Mouse (Mus musculus) left cerebral cortex, postnatal 36 days (tissue): ENCODE data around the gene Cbx7. TPM values are rescaled to one million over a fixed set of nuclear protein-coding genes. Genes with fewer than 3 reads are reported as not detected.

ENCODE experiments used
- DNase-seq, 2 experiments: peaks; one replicate each; pipeline ENCODE4 v3.0.0; 2021 to 2022; ENCODE audit warnings: low spot score in 2 of 2, mixed read lengths in 1 of 2
- intact Hi-C: fragments of 180-260 bp; cut with DNase I; formaldehyde crosslinking; loops from one replicate; pipeline ENCODE4 v1.15.1; 2025
- microRNA-seq: library from miRNA; unstranded; fragments of <30 nt; microRNA quantifications from one replicate; pipeline ENCODE4 v1.2.0, GENCODE M21; 2022
- total RNA-seq, 2 experiments: library from RNA; stranded (reverse); gene quantifications; 2 replicates each; pipeline ENCODE4 v1.2.3; 2021

Gene Cbx7
- total RNA-seq, 2 experiments from 2014 or later, result 40.5 to 46.5 TPM

GRCm38 (mm10) chr15:79879319-79879718 lies 91.6 kb downstream of the Cbx7 start:
- intact Hi-C loops, result no loop called here
- DNase-seq, result peak; percentile 70 to 73

GRCm38 (mm10) chr15:79878725-79879136 lies 92.2 kb downstream of the Cbx7 start:
- DNase-seq, result no peak
- intact Hi-C loops, result no loop called here

- DNase-seq, result no peak
- intact Hi-C loops, result no loop called here
Observed at GRCm38 (mm10) chr15:79875261-79875995, 95.5 kb downstream of the Cbx7 start.

- no peak for DNase-seq
- intact Hi-C loops, result no loop called here
Observed at GRCm38 (mm10) chr15:79873995-79874394, 96.9 kb downstream of the Cbx7 start.

GRCm38 (mm10) chr15:79873545-79873944 lies 97.4 kb downstream of the Cbx7 start:
- intact Hi-C loops, result no loop called here
- no peak for DNase-seq

- intact Hi-C loops, result no loop called here
- no peak for DNase-seq
Observed at GRCm38 (mm10) chr15:79867260-79868002, 103.5 kb downstream of the Cbx7 start.

Small RNAs within 50 kb of the gene (microRNA-seq; reads per million reads assigned to microRNA genes)
- gene Mir7213, result 0.76 reads per million

Other genes starting within 250 kb of the Cbx7 start
- 10 to 100 TPM; 43.2 to 47.5 TPM for gene Sun2, start 228.6 kb downstream of the Cbx7 start, total RNA-seq
- 10 to 100 TPM; 50.7 to 51.3 TPM for gene Dnal4, start 193.3 kb downstream of the Cbx7 start, total RNA-seq
- 100 to 1,000 TPM; 800 to 830 TPM for gene Nptxr, start 166.4 kb downstream of the Cbx7 start, total RNA-seq
- 10 to 100 TPM; 17.3 to 19.1 TPM for gene Npcd, start 136.9 kb downstream of the Cbx7 start, total RNA-seq
- gene Cbx6, start 136.4 kb downstream of the Cbx7 start, total RNA-seq, result 100 to 1,000 TPM; 412 to 417 TPM
- gene Apobec3, start 79.5 kb downstream of the Cbx7 start, total RNA-seq, result 1 to 10 TPM; 4.9 to 5.1 TPM
- 10 to 100 TPM; 31.3 to 32.4 TPM for gene Pdgfb, start 43.9 kb upstream of the Cbx7 start, total RNA-seq
- gene Syngr1, start 120.2 kb upstream of the Cbx7 start, total RNA-seq, result 100 to 1,000 TPM; 424 to 526 TPM
- 100 to 1,000 TPM; 416 to 501 TPM for gene Rpl3, start 120.7 kb upstream of the Cbx7 start, total RNA-seq
- 10 to 100 TPM; 23.1 to 30.4 TPM for gene Tab1, start 162.0 kb upstream of the Cbx7 start, total RNA-seq
- 100 to 1,000 TPM; 119 to 126 TPM for gene Mgat3, start 202.6 kb upstream of the Cbx7 start, total RNA-seq